Mouse (Mus musculus) kidney, embryonic 16.5 days (tissue): ENCODE measurements around the gene Tspan31. TPM values are rescaled to one million over a fixed set of nuclear protein-coding genes. Genes with fewer than 3 reads are reported as not detected.
"Not testable (repeated sequence)": the region's sequence is repeated elsewhere in the genome, so short reads cannot be mapped to it uniquely, and the experiment has no call there.

Experiments
- ATAC-seq: fragments of 200-750 bp; cut with Nextera tagmentation; 2 replicates; pipeline ENCODE4 v1.8.0; 2017; ENCODE audit warnings: moderate TSS enrichment; ENCODE audit not compliant: low FRiP score, low TSS enrichment
- H3K27ac ChIP-seq: fragments of 300-500 bp; sonication (generic); 2 replicates; pipeline ENCODE4 v1.5.1; 2014; ENCODE audit warnings: low read length
- H3K27me3 ChIP-seq: fragments of 300-500 bp; sonication (generic); 2 replicates; pipeline ENCODE4 v1.6.1; 2014; ENCODE audit warnings: low read length, control low read depth, mixed read lengths; ENCODE audit not compliant: insufficient read depth
- H3K36me3 ChIP-seq: fragments of 300-500 bp; sonication (generic); 2 replicates; pipeline ENCODE4 v1.6.1; 2014; ENCODE audit warnings: low read length, control low read depth, mixed read lengths; ENCODE audit not compliant: insufficient read depth
- H3K4me1 ChIP-seq: fragments of 300-500 bp; sonication (generic); 2 replicates; pipeline ENCODE4 v1.6.1; 2014; ENCODE audit warnings: low read length, control low read depth, mixed read lengths; ENCODE audit not compliant: insufficient read depth
- H3K4me2 ChIP-seq: fragments of 300-500 bp; sonication (generic); replicated peaks from 2 replicates; pipeline ENCODE4 v1.6.1; 2014; ENCODE audit warnings: low read depth, low read length
- H3K4me3 ChIP-seq: fragments of 300-500 bp; sonication (generic); 2 replicates; pipeline ENCODE4 v1.5.1; 2014; ENCODE audit warnings: mild to moderate bottlenecking, low read length
- H3K9ac ChIP-seq: fragments of 300-500 bp; sonication (generic); replicated peaks from 2 replicates; pipeline ENCODE4 v1.6.1; 2014; ENCODE audit warnings: low read length
- H3K9me3 ChIP-seq: fragments of 300-500 bp; sonication (generic); 2 replicates; pipeline ENCODE4 v1.6.1; 2016; ENCODE audit warnings: low read length, control low read depth
- WGBS: fragments of 180-500 bp; shearing (Covaris S2); extraction: QIAGEN DNeasy Blood & Tissue Kit; methylation state at CpG from one replicate; pipeline ENCODE4 v1.1.7; 2014; 5-methylcytosine and 5-hydroxymethylcytosine counted together
- polyA plus RNA-seq: library from polyadenylated mRNA; unstranded; fragments of >200 nt; fragmentation: Nextera tagmentation; extraction: Ambion mirVana; gene quantifications from 2 replicates; pipeline ENCODE4 v1.2.1, GENCODE M21; 2015

The Tspan31 gene
- polyA plus RNA-seq, 1 experiment from 2014 or later = 205 TPM

- Histone ChIP-seq H3K27ac (no peak overlapping the region), H3K36me3 (no peaks in the 10 kb centered on the region), H3K4me3 (peak overlapping the region; percentile 53), H3K4me2 (peak overlapping the region; percentile 92), H3K4me1 (peaks cover 28% of the 10 kb centered on the region), H3K9me3 (no peaks in the 10 kb centered on the region), H3K27me3 (peaks cover 78% of the 10 kb centered on the region), H3K9ac (no peak overlapping the region)
- 6% methylated on average over 12 of the region's 12 CpGs for WGBS
- ATAC-seq = 0 out of 2 replicates have a peak, but pooled peaks have one; percentile 13
Measured at GRCm38 (mm10) chr10:127078001-127078676, 8.1 kb upstream of the Tspan31 start.

GRCm38 (mm10) chr10:127077515-127077914 lies 7.5 kb upstream of the Tspan31 start:
- peaks cover 72% of the 10 kb centered on the region for H3K27me3 ChIP-seq
- H3K9me3 ChIP-seq = no peaks in the 10 kb centered on the region
- 5% methylated on average over 10 of the region's 10 CpGs for whole genome bisulfite sequencing

GRCm38 (mm10) chr10:127076082-127076481 lies 6.0 kb upstream of the Tspan31 start:
- no peak overlapping the region for H3K27ac ChIP-seq
- no peak overlapping the region for H3K4me2 ChIP-seq
- H3K9ac ChIP-seq = no peak overlapping the region
- H3K27me3 ChIP-seq = peaks cover 58% of the 10 kb centered on the region
- H3K4me3 ChIP-seq = no peak overlapping the region
- H3K9me3 ChIP-seq = no peaks in the 10 kb centered on the region
- ATAC-seq = no peak
- 26% methylated on average over 4 of the region's 4 CpGs for WGBS
- H3K4me1 ChIP-seq = peaks cover 23% of the 10 kb centered on the region
- H3K36me3 ChIP-seq = no peaks in the 10 kb centered on the region

More at GRCm38 (mm10) chr10:127077515-127077914, 7.5 kb upstream of the Tspan31 start:
- no peak overlapping the region for H3K4me3 ChIP-seq
- H3K27ac ChIP-seq = no peak overlapping the region
- no peak overlapping the region for H3K9ac ChIP-seq
- ATAC-seq = no peak
- H3K36me3 ChIP-seq = no peaks in the 10 kb centered on the region
- peaks cover 28% of the 10 kb centered on the region for H3K4me1 ChIP-seq
- H3K4me2 ChIP-seq = no peak overlapping the region

- Histone ChIP-seq H3K4me2 (no peak overlapping the region), H3K4me3 (no peak overlapping the region), H3K4me1 (peaks cover 24% of the 10 kb centered on the region), H3K9me3 (no peaks in the 10 kb centered on the region), H3K36me3 (no peaks in the 10 kb centered on the region), H3K27ac (no peak overlapping the region), H3K9ac (no peak overlapping the region), H3K27me3 (peaks cover 54% of the 10 kb centered on the region)
- ATAC-seq = no peak
- WGBS = 64% methylated on average over 8 of the region's 8 CpGs
Measured at GRCm38 (mm10) chr10:127075651-127076050, 5.6 kb upstream of the Tspan31 start.

- Histone ChIP-seq H3K27ac (no peak within 1 kb of the TSS), H3K4me2 (no peak within 1 kb of the TSS), H3K9me3 (no peaks in the 10 kb centered on the region), H3K9ac (no peak within 1 kb of the TSS), H3K36me3 (no peaks in the 10 kb centered on the region), H3K4me1 (peaks cover 21% of the 10 kb centered on the region), H3K27me3 (peaks cover 48% of the 10 kb centered on the region), H3K4me3 (no peak within 1 kb of the TSS)
- 66% methylated on average over 9 of the region's 9 CpGs for WGBS
- ATAC-seq = no peak
Measured at GRCm38 (mm10) chr10:127075080-127075479, 5.0 kb upstream of the Tspan31 start, which contains the start of gene Agap2. Gene Agap2 (plus strand): TSS chr10:127075284.

GRCm38 (mm10) chr10:127073981-127074380 lies 3.9 kb upstream of the Tspan31 start:
- no peak for ATAC-seq
- Histone ChIP-seq H3K4me1 (peaks cover 15% of the 10 kb centered on the region), H3K4me3 (no peak overlapping the region), H3K9me3 (no peaks in the 10 kb centered on the region), H3K9ac (no peak overlapping the region), H3K27me3 (peaks cover 37% of the 10 kb centered on the region), H3K27ac (no peak overlapping the region), H3K4me2 (no peak overlapping the region), H3K36me3 (no peaks in the 10 kb centered on the region)
- WGBS = 90% methylated on average over 1 of the region's 1 CpGs

- H3K36me3 ChIP-seq, H3K4me2 ChIP-seq, ATAC-seq, H3K4me3 ChIP-seq, H3K27ac ChIP-seq, H3K9ac ChIP-seq, H3K9me3 ChIP-seq: not testable (repeated sequence)
- Histone ChIP-seq H3K4me1 (peaks cover 21% of the 10 kb centered on the region), H3K27me3 (peaks cover 27% of the 10 kb centered on the region)
- 73% methylated on average over 2 of the region's 2 CpGs for WGBS
Measured at GRCm38 (mm10) chr10:127072969-127073368, 2.9 kb upstream of the Tspan31 start.

- not testable (repeated sequence) for H3K9ac ChIP-seq, H3K4me2 ChIP-seq, H3K9me3 ChIP-seq, ATAC-seq, H3K27ac ChIP-seq, H3K4me3 ChIP-seq
- 89% methylated on average over 4 of the region's 4 CpGs for WGBS
- Histone ChIP-seq H3K4me1 (peaks cover 23% of the 10 kb centered on the region), H3K27me3 (peaks cover 20% of the 10 kb centered on the region), H3K36me3 (peaks cover 11% of the 10 kb centered on the region)
Measured at GRCm38 (mm10) chr10:127072270-127072669, 2.2 kb upstream of the Tspan31 start.

- peak overlapping the region; percentile 82 for H3K9ac ChIP-seq
- peaks cover 22% of the 10 kb centered on the region for H3K36me3 ChIP-seq
- H3K27me3 ChIP-seq = peaks cover 10% of the 10 kb centered on the region
- peaks cover 23% of the 10 kb centered on the region for H3K4me1 ChIP-seq
- H3K27ac ChIP-seq = no peak overlapping the region
- peak overlapping the region; percentile 82 for H3K4me2 ChIP-seq
- no peaks in the 10 kb centered on the region for H3K9me3 ChIP-seq
- H3K4me3 ChIP-seq = peak overlapping the region; percentile 75
- WGBS = 75% methylated on average over 9 of the region's 9 CpGs
- ATAC-seq = no peak
Measured at GRCm38 (mm10) chr10:127071203-127071602, 1.1 kb upstream of the Tspan31 start.
